Mouse (Mus musculus) thymus, postnatal 10 days (tissue): ENCODE measurements around the gene Babam2.

Source experiments
- DNase-seq, 2 experiments: peaks; one replicate each; pipeline ENCODE4 v3.0.0; 2021; ENCODE audit warnings: low spot score in 2 of 2

The Babam2 gene

DNA sequence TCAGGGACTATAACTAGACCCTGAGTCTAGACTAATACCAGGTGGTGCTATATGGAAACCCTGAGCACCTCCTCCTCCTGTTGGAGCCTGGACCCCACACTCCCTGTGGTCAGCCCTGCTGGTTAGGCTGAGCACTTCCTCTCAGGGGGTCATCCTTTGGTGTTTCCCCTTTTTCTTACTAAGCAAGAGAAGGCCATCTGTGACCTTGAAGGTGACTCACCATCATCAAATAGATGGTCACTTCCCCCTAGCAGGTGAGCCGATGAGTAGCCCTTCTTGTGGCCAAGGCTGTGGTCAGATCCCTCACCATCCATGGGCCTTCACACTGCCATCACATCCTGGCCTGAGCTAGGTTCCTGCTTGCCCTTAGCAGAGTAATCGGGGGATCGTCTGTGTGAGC is 379.7 kb downstream of the Babam2 start:
- no peak for DNase-seq

DNA sequence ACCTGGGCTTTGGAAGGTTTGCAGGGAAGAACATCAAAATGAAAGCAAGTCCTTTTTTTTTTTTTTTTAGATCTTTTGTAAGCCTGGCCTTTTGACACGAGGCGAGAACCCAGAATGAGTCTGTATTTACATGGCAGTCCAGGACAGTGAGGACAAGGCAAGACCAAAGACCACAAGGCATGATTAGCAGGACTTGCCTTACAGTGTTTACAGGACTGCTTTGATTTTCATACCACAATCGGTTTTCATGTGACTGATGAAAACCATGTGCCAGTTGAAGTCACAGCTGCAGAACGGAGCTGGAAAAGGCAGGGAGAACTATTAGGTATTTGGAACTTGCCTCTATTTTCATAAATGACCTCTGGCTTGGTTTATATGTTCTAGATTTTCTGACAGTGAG is 381.5 kb downstream of the Babam2 start:
- DNase-seq: no peak

DNA sequence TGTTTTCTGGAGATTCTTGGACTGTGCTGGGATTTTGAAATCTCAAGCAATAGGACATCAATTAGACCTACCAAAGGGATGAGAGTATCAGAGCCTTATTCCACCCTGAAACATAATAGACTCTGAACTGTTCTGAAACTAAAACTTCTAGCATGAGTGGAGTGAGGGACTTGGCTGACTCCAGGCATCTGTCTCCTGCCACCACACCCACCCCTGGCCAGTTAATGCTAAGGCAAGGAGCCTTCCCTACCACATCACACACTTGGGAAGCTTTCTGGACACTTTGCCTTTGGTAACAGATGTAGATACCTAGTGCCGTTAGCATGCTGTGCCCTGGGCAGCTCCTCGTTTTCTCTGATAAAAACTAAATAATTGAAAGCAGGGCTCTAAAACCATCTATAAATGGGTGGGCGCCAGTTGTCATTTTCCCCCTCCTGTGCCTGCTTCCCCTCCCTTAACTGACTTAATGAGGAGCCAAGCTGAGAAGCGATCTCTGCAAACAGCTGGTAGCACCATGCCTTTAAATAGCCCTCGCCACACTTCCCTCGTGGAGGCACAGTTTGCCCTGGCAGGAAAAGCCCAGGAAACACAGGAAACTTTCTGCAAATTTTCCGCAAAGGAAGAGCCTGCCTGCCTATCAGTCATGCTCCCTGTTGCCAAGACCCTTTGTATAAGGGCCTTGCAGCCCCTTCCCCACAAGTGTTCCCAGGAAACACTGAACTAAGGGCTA is 383.2 kb downstream of the Babam2 start:
- DNase-seq: no peak

DNA sequence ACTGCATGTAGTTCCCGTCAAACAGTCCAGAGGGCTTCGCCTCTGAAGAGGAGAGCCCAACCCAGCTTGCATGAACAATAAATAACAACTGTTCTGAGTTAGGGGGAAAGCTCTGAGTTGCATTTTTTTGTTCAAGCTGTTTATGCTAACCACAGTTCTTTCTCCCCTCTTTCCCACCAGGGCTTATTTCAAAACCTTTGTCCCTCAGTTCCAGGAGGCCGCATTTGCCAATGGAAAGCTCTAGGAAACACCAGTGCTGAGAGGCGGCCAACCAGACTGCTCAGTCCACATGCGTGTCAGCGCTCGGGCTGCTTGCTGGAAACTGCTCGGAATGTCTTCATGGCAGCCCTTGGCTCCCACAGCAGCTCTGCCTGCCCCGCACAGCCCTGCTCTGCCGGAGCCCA is 386.9 kb downstream of the Babam2 start:
- DNase-seq: no peak

DNA sequence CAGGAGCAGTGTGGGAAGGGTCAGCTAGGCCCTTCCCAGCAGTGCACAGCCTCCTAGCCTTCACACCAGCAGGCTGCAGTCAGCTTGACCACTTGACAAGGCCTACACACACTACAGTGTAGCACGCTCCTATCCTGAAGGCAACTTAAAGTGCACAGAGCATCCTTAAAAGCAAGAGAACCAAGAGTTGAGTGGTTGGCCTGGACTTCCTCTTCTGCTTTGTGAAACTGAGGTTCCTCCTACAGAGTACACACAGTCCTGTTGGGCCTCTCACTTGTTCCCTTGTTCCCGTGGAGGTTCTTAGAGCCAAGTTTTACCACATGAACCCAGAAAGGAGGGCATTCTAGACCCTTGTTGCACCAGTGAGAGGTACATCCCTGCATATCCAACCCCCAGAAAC is 388.1 kb downstream of the Babam2 start:
- DNase-seq: no peak

DNA sequence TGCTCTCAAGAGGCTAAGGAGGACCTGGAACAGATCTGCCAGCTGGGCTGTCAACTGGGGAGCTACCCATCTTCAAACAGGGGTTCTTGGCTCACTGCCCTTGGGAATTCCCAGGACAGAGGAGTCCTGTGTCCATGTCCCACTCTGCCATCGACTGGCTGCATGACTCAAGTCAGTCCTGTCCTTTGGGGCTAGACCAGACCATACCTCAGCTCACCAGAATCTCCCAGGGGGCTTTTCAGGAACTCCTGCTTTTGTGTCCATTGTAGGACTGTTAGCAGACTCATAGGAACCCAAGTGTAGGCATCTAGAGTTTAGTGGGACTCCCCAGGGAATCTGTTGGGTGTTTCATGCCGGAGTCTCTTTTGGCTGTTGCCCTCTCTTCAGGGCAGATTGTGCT is 388.5 kb downstream of the Babam2 start:
- no peak for DNase-seq

DNA sequence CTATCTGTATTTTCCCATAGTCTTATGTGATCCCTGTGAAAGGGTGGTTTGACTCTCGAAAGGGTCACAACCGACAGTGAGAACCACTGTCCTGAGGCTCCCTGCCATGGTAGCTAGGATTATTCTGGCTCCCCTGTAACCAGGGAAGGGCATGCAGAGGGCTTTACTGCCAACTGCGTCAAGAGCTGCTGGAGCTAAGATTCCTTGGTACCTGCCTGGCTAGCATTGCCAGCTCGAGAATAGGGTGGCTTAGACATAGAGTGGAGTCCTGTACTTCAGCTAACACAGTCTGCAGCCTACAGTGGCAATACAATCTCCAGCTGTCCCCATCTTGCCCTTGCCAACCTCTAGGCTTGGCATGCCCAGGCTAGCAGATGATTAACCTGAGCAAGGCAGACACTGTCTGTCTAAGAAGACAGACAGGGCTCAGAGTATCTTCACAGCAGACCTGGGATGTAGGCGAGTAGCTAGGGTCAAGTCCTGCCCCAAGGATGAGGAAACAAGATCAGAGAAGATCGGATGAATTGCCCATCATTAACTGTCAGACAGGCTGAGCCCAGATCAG is 389.1 kb downstream of the Babam2 start:
- no peak for DNase-seq

DNA sequence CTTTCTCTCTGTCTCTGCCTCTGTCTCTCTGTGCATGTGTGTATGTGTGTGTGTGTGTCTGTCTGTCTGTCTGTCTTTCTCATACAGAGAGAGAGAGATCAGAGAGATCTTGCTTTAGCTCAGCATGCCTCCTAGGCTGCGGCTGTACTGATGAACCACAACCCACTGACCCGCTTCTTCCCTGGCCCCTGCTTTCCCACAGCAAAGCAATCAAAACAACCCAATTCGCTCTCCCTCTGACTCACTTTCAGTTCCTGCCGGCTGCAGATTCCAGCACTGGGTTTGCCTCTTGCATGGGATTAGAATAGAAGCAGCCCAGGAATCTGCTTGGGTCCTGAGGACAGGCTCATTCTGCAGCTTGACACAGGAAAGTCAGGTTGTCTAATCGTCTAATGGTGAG is 392.0 kb downstream of the Babam2 start:
- DNase-seq: no peak

DNA sequence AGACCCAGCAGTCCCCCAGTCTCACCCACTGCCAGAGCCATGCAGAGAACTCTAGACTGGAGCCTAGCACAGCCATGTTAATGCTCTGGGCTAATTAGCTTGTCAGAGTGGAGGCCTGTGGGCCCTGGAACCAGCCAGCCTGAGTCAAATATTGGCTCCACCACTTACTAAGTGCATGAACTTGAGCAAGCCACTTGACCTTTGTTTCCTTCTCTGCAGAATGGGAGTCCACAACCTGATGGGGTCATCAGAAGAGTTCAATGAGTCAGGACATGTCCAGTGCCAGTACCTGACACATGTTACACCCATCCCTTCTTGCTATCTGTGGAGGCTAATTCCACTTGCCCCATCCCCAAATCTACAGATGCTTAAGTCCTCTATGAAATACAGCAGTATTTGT is 394.8 kb downstream of the Babam2 start:
- no peak for DNase-seq

DNA sequence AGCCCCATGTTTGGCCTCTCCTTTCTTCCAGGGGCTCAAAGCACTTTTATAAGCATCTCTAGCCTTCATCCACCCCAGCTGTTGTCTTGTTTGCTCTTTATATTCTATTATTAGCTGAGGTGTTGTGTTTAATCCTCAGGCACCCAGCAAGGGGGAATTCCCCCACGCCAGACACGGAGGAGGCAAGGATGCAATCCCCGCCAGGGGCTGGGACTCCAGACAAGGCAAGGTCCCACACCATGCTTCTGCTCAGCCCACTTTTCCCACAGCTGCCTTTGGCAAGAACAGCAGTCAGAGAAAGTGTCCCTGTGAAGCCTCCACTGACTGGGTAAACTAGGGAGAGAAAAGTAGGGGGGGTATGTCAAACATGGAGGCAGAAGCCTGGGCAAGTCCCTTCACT is 401.2 kb downstream of the Babam2 start:
- no peak for DNase-seq

DNA sequence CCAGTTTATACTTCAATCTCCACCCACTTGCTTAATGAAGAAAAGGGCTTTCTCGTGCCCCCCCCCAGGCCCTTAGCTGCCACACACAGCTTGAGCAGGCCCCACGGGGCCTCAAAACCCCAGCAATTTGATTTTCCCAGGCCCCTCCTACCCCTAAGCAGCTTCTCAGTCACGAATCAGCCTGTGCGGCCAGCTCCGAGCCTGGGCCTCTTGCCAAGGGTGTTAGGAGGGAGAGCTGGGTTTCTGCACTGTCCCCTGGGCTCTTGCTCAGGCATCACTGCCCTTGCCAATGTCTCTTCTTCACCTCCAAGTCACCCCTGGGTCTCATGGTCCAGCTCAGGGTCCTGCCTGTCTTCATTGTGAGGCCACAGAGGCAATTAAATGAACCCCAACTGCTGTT is 405.0 kb downstream of the Babam2 start:
- DNase-seq: no peak

DNA sequence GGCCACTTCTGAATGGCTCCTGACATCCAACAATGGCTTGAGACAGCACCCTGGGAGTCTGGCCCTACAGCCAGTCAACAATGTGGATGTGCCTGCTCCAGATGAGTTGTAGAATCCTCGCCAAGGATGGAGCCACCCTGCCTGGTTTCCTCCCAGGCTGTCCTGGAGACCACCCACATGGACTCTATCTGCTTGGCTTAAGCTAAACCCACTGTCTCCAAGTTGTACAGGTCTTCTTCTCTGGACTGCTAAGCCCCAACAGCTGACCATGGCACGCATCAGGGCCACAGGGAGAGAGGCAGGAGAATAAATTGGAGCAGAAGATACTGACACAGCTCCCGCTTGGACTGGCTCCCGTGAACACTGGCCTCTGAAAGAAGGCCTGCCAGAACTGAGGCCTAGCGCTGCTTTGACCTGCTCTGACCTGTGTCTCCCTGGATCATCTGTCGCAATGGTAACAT is 405.5 kb downstream of the Babam2 start:
- DNase-seq: no peak

DNA sequence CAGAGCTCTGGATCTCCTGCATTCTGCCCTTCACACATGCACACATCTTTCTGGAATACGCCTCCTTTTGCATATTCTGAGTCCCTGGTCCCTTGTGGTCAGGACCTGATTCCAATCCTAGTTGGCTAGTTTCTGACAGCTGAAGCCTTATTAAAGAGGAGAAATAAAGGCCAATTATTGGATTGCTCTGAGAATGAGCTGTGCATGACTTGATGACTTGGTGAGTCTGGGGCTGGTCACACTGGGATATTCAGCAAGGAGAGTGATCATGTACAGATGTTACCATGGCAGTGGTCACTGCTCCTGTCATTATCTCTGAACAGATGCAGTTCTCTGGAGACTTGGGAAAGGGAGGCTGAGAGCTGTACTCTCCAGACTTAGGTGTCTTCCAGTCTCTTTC is 406.1 kb downstream of the Babam2 start:
- no peak for DNase-seq

DNA sequence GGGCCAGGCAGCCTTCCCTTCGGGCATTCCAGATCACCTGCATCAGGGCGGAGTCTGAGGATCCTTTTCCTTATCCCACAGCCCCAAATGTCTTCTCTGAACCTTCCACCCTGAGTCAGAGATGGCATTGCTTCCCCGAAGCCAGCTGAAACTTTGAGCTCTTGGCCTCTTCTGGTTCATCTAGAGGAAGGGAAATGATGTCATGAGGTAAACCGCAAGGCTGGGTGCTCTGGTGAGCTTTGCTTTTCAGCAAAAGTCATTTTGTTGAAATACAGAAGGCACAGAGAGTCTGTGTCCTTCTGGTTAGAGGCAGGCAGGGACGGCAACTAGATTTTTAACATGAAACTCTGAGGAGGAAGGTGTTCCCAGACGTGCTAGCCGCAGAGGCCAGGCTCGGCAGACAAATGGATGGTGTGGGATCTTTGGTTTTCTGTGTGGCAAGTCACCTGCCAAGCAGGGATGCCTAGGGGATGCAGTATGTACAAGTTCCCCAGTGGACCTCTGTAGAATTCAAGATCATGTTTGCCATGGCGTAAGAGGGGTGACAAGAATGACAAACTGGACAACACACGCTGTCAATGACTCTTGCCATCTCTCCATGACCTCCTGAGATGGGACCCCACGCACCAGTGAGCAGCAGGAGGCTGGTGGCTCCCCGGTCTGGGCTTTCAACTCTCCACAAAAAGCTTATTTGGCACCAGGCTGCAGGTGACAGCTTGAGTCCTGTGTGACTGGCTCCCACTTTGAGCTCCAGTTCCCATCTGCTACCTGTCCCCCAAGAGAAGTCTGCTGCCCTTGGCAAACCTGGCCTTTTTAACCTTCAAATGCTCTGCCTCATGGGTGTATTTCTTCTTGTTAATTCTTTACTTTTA is 406.9 kb downstream of the Babam2 start:
- peak; percentile 28 to 64 for DNase-seq

DNA sequence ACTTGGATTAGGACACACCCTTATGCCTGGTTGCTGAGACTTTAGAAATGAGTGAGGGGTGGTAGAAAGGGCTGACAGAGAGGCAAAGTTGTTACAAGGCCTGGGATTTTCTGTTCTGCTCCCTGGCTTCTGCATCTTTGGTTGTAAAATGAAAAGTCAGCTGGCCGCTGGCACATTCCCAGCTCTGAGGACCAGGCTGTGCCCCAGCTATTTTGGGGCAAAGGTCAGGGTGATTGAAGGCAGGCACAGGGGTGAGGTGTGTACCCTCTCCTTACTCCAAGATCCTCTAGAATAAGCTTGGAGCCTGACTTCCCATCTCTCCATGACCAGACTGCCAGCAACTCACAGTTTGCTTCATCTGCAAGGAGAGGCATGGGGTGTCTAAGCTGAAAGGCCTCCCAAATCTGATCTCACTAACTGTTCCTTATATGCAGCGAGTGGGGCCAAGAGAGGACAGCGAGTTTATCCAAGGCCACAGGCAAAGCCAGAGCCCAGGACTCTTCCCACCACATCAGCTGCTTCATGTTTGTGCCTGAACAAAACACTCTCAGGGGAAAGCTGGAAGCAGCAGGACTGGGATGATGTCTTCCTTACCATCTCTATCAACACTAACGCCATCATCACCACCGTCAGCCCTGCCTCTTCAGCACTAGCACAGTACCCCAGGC is 409.1 kb downstream of the Babam2 start:
- DNase-seq: no peak

DNA sequence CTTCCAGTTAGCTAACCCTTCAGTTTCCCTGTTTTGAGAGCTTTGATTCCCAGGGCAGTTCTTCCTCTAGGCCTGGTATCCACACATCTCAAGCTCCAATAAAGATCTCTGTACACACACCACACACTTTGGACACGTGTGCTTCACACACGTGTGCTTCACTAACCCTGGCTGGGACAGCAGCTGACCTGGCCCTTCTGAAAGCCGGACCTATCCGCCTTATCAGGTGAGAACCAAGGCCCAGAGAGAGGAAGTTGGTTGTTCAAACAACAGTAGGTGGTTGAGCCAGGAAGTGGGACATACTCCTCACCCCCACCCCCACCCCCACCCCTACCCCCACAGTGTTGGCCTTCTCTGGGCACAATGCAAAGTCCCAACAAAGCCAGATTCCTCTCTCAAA is 413.2 kb downstream of the Babam2 start:
- DNase-seq: no peak

DNA sequence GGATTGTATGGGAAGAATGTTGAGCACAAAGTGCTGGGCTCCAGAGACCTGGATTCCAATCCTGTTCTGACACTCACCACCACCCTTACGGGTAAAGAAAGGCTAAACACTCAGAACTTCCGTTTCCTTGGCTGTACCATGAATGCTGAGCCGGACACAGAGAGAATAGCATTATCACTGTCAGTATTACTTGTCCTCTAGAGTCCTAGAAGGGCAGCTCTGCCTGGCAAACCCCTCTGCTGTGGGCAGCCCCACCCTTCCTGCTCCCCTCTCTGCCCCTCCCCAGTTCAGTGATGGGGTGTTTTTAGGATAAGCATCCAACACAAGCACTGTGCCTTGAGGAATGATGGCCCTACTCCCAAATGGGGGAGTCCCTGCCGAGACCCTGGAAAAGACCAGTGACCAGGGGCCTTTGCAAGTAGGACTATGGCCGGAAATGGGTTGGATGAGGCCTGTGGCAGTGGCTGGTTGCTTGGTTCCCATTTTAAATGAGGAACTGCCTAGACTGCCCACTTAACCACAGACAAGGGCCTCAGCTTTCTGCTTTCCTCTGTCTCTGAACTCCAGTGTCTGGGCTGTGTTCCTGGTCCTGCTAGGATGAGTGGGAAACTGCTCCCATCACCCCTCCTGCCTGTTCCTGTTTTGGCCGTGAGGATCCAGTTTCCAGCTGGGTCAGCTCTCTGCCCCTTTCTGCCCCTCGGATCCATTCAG is 414.9 kb downstream of the Babam2 start:
- no peak for DNase-seq

DNA sequence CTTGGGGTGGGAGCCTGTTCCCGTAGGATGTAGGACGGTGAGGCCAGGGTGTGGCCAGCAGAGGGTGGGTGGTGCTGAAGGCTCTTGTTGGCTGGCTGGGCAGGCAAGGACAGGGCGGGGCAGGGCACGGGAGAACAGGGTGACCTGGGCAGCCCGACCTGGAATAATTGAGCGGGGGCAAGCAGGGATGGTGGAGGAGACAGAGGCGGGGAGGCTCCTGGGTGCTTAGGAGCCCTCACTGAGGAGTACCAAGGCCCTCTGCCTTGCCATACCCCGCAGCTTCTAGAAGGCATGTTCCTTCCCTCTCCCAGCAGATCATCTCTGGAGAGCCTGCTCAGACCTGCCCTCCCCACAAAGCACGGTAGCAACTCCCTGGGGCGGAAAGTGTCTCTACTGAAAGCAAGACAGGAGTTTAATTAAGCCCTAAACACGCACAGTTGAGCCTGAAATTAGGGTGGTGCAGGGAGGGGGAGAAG is 423.5 kb downstream of the Babam2 start:
- no peak for DNase-seq

DNA sequence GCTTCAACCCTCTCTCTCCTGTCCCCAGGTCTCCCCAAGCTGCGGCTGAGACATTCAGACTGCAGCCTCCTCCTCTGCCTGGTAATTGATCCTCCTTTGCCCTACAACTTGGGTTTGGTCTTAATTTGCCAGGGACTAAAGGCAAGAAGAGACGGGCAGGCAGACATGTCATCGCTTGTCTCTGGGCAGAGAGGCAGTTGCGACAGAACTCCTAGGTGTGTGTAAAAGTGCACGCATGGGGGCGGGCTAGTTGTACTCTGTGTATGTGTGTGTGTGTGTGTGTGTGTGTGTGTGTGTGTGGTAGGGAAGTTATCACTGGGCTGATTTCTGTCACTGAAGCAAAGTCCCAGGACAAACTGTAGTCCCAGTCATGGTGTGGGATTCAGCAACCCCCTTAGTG is 424.5 kb downstream of the Babam2 start:
- DNase-seq: no peak

DNA sequence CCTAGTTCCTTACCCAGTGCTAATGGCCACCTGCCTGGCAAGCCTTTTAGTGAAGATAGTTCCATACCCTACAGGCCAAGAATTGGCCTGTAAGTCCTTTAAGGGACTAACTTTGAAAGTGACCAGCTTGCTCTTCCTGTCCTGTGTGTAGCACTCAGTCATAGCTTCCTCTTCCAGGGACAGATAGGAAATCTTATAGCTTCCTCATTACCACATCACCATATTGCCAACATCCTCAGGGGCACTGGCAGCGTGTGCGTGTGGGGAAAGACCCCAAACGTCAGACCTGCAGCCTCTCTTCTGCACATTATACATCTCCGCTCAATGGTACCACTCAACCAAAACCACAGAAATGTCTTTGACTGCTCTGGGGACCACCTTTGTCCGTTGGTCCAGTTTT is 424.9 kb downstream of the Babam2 start:
- no peak for DNase-seq

DNA sequence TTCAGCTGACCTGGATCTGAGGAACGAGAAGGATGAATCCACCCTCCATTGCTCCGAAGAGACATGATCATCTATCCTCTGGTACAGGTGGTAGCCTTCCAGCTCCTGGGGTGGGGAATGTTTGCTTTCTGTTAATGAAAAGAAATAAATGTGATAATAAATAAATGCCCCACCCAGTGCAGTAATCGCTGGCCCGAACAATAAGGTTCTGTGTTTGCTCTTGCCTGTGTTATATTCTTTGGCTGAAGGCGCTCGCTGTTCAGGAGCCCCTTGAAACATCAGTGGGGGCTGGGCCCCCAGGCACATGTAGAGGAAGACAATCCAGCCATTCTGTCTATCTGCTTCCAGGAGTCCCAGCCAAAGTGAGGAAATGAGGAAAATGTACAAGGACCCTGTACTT is 427.5 kb downstream of the Babam2 start:
- no peak for DNase-seq

DNA sequence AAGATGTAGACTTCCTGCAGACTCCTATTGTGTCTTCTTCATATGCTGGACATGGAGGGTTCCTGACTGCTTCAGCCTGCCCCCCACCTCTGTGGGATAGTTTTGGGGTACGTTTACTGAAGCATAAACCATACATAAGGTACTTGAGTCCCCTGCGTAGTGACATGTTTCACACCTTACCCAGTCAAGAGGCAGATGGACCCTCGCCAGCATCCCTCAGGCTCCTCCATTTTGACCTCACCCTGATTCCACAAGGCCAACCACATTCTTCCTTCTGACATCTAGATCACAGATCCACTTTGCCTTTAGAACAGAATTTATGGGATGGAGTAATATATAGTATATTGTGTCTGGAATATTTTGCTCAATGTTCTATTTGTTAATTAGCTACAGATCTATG is 429.7 kb downstream of the Babam2 start:
- no peak for DNase-seq
